Mouse (Mus musculus) 3134 (cell line): ENCODE data around the gene Ablim1.
A peak's percentile ranks its signal among the peaks of the same experiment; 100 is the strongest.

Experiments
- DNase-seq: peaks from one replicate; pipeline ENCODE4 v3.0.0-alpha.2; 2011; ENCODE audit warnings: low spot score; ENCODE audit not compliant: insufficient read length; ENCODE audit errors: extremely low read depth

Ablim1 gene

DNA sequence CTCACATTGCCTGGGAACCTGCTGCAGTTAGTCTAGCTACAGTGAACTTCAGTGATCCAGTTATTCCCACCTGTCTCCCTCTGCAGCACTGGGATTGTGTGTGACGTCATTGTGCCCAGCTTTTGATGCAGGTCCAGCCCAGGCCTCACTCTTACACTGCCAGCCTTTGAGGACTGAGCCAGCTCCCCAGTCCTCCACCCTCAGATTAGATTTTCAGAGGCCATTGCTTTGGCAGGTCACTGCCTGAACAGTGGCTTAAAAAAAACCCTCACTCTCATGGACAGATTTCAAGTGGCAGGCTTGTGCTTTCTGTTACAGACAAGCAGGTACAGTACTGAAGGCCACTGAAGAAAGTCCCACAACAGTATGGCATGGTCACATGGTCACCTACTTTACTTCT is 30.0 kb upstream of the Ablim1 start:
- DNase-seq = no peak

- no peak for DNase-seq
These were observed 29.1 kb upstream of the Ablim1 start for GRCm38 (mm10) chr19:57343860-57344259.

DNA sequence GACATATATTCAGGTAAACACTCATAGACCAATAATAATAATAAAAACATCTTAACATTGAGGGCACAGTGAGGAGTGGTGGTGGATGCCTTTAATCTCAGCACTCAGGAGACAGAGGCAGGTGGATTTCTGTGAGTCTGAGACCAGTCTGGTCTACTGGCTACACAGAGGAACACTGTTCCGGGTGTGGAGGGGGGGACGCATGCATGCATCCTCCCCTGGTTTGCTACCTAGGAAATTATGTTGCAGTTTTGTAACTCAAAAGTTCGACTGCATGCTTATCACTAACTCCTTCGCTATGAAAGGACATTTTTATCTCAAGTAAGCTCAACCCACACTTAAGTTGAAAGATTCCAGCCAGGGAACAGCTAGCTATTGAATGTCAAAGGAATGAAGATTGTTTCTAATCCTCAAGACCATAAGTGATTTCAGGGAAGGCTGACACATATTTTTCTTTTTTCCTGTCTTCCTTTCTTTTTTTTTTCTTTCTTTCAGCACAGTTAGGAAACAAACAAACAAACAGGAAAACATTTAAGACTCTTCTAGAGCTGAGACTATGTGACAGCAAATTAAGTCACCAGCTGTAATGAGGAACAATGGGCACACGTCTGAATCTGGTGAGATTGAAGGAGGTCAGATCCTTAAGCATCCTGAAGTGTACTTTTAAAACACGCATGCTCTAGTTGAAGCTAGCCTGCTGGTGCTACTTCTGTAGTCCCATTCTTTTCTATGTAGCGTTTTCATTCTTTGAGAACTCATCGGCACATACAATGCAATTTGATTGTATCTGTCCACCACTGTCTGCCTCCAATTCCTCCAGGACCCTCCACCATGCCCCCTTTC is 26.4 kb upstream of the Ablim1 start:
- DNase-seq = no peak

GRCm38 (mm10) chr19:57339281-57339864 is 24.7 kb upstream of the Ablim1 start:
- DNase-seq = no peak

DNA sequence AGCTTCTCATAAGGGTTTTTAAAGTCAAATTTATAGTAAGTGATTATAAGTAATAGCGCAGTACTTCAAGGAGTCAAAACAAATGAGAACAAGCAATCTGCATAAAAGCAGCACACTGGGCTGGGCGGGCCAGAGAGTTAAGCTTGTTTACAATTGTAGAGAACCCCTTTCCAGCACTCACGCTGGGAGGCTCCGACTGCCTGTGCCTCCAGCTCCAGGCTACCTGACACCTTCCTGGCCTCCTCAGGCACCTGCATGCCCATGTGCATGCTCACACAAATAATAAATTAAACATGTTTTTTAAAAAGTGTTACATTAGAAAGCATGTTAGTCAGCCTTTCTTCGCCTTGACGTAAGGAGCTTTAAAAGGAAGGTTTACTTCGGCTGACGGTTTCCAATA is 20.4 kb upstream of the Ablim1 start:
- no peak for DNase-seq

DNA sequence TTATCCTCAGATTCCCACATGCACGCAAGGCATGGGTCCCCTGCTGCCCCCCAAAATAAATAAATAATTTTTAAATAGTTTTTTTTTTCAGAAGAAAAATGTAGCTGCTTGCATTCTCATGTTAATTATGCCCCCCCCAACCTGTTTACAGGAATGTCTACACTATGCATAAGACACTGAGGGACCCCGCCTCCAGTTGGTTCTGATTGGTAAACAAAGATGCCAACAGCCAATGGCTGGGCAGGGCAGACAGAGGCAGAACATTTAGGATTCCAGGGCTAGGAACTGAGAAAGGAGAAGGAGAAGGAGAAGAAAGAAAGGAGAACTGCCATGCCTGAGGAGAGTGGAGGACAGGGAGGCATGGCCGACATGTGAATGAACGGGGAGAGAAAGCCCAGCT is 18.6 kb upstream of the Ablim1 start:
- DNase-seq = no peak

- DNase-seq = no peak
These were observed 16.5 kb upstream of the Ablim1 start for GRCm38 (mm10) chr19:57331237-57331636.

DNA sequence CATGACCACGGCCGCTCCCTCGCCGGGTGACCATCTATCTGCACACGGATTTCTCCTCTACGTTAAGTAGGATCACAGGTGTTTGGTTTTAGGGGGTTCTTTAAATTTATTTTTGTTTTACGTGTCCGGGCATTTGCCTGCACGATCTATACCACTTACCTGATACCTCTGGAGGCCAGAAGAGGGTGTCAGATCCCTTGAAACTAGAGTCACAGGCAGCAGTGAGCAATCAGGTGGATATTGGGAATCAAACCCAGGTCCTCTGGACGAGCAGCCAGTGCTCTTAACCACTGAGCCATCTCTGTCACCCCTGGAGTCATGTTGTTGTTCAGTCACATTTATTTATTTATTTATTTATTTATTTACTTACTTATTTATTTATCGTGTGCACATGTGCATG is 15.6 kb upstream of the Ablim1 start:
- DNase-seq = no peak

DNA sequence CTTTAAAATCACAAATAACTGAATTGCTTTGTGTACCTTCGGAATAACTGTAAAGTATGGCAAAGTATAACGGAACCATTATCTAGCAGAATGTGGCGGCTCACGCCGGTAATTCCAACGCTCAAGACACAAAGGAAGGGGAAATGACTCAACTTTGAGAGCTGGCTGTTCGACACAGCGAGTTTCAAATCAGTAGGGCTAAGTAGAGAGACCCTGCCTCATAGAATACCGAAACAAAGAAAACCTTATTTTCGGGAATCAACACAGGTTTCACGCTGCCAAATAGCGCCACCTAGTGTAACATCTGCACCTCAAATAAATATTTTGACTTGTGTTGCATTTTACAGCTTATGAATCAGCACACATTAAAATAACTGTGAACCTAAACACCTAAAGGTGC is 14.1 kb upstream of the Ablim1 start:
- no peak for DNase-seq

DNA sequence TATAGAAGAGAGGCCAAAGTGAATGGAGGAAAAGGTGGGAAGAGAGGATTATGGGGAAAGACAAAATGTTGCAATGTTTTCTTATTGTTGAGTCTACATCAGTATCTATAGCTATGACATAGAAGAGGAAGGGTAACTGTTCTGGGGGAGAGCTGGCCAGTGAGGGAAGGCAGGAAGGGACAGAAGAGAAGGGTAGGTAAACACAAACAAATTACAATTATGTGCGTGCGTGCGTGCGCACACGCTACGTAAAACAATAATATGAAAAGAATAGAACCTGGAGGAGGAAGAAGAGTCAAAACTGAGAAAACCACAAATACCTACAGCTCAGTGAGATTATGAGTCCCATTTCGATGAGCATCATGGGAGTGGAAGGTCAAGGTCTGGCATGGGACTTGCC is 13.6 kb upstream of the Ablim1 start:
- no peak for DNase-seq

- DNase-seq = no peak
These were observed 13.0 kb upstream of the Ablim1 start for GRCm38 (mm10) chr19:57327679-57328078.

DNA sequence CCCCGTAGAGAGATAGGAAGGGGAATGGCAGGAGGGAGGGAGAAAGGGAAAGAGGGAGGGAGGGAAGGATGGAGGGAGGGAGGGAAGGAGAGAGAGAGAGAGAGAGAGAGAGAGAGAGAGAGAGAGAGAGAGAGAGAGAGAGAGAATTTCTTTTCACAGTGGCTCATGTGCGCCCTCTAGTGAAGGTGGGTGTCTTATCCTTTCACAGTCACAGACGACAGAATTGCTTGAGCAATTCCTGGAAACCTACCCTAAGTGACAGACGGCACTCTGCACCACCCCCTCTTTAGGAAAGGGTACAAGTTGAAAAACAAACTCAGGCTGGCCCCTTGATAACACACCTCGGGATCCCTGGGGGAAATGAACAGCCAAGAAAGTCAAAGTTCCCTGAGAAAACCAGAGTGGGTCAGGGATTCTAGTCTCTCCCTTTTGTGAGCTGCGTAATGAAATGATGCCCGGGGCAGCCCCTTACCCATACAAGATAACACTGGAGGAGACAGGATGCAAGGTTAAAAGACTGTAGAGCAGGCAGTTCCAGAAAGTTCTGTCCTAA is 11.1 kb upstream of the Ablim1 start:
- DNase-seq = peak; percentile 41

GRCm38 (mm10) chr19:57323087-57323486 is 8.4 kb upstream of the Ablim1 start:
- peak; percentile 20 for DNase-seq

DNA sequence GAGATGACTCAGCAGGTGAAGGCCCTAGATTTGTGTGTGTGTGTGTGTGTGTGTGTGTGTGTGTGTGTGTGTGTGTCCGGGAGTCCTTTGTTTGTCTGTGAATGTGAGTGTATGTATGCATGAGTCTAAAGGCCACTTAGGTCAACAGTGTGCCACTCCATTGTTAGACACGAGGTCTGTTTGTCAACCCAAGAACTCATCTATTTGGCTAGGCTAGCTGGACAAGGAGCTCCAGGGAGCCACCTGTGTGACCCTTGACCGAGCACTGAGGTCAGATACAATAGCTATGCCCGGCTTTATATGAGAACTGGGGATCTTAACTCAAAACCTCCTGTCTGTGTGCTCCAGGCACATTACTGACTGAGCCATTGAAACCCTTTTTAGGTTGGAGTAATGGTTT is 7.8 kb upstream of the Ablim1 start:
- no peak for DNase-seq

- no peak for DNase-seq
These were observed 7.1 kb upstream of the Ablim1 start for GRCm38 (mm10) chr19:57321839-57322238.

- no peak for DNase-seq
These were observed 6.1 kb upstream of the Ablim1 start for GRCm38 (mm10) chr19:57320656-57321382.

DNA sequence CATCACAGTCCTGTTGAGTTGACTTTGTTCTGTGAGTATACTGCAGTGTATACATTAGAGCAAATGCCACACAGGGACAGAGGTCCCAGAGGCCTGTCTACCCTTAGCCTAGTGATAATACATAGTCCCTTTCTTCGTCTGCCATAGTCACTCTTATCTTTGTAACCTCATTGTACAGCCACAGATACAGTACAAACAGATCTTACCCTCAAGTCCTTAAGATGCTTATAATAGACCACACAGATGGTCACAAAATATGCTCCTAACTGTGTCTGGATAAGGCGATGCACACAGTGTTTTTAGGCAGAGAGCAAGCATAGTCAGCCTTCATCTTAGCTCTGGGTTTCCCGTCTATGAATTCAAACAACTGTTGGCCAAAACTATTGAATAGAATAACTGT is 1.9 kb upstream of the Ablim1 start:
- no peak for DNase-seq

- DNase-seq = no peak
These were observed 370 bp upstream of the Ablim1 start for GRCm38 (mm10) chr19:57315013-57315565.

DNA sequence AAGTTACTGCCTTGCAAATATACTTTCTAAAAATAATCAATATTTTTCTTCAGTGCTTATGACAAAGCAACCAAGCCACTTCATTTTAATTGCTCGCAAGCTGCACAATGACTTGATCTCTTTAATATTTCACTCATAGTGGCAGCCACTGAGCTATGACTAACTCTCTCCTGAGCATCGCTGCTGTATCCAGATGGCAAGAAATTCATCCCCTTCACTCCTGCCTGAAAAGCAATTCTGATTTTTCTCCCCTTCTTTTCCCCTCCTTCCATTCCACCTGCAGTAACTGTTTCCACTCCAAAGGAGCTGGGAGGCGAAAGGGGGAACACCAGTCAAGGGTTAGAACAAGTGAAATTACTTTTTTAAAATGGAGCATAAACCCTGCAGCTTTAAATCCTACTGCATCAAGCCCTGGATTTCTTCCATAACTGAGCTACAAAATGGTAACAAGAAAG is 801 bp downstream of the Ablim1 start:
- DNase-seq = no peak

DNA sequence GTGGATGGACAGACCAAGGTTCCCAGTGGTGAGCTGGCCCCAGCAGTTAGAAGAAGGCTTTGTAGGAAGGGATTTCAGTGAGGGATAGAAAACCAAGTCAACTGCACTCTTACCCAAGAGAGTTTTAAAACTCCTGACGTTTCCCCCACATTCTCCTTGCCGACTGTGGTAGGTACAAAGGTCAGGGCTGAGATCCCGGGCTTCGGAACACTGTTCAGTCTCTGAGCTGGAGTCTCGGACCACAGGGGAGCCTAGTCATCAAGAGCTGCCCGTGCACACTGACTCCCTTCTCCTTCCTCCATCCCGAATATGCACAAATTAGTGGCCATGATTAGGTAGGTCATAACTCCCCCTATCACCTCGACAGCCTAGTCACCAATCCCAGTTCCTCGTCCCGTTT is 1.5 kb downstream of the Ablim1 start:
- DNase-seq = no peak

- DNase-seq = no peak
These were observed 4.7 kb downstream of the Ablim1 start for GRCm38 (mm10) chr19:57309980-57310379.
